Mouse (Mus musculus) cerebellum, adult 8-10 months (tissue): Measurements from ENCODE around the gene Sgip1.

ENCODE experiments used
- DNase-seq: peaks from one replicate; pipeline ENCODE4 v3.0.0; 2022

Gene Sgip1

GRCm38 (mm10) chr4:102775596-102776270 lies 34.6 kb downstream of the Sgip1 start:
- no peak for DNase-seq

- no peak for DNase-seq
These were observed 38.8 kb downstream of the Sgip1 start for GRCm38 (mm10) chr4:102779902-102780301.

GRCm38 (mm10) chr4:102783063-102783748 lies 42.1 kb downstream of the Sgip1 start:
- peak; percentile 57 for DNase-seq

- no peak for DNase-seq
These were observed 44.1 kb downstream of the Sgip1 start for GRCm38 (mm10) chr4:102785158-102785557.

GRCm38 (mm10) chr4:102792100-102792790 lies 51.1 kb downstream of the Sgip1 start:
- no peak for DNase-seq

- no peak for DNase-seq
These were observed 60.4 kb downstream of the Sgip1 start for GRCm38 (mm10) chr4:102801471-102801870.

- no peak for DNase-seq
These were observed 60.8 kb downstream of the Sgip1 start for GRCm38 (mm10) chr4:102801936-102802335.

- DNase-seq, result no peak
These were observed 63.5 kb downstream of the Sgip1 start for GRCm38 (mm10) chr4:102804611-102805010.

- DNase-seq, result no peak
These were observed 65.9 kb downstream of the Sgip1 start for GRCm38 (mm10) chr4:102806987-102807386.

- no peak for DNase-seq
These were observed 67.2 kb downstream of the Sgip1 start for GRCm38 (mm10) chr4:102808258-102808657.

GRCm38 (mm10) chr4:102809296-102809695 lies 68.2 kb downstream of the Sgip1 start:
- DNase-seq, result no peak

GRCm38 (mm10) chr4:102810277-102810676 lies 69.2 kb downstream of the Sgip1 start:
- no peak for DNase-seq

- DNase-seq, result no peak
These were observed 70.1 kb downstream of the Sgip1 start for GRCm38 (mm10) chr4:102811007-102811805.

- no peak for DNase-seq
These were observed 72.2 kb downstream of the Sgip1 start for GRCm38 (mm10) chr4:102813346-102813745.

- DNase-seq, result no peak
These were observed 80.7 kb downstream of the Sgip1 start for GRCm38 (mm10) chr4:102821786-102822185.

GRCm38 (mm10) chr4:102824494-102824893 lies 83.4 kb downstream of the Sgip1 start:
- DNase-seq, result no peak

GRCm38 (mm10) chr4:102826159-102826558 lies 85.1 kb downstream of the Sgip1 start:
- DNase-seq, result no peak

GRCm38 (mm10) chr4:102828518-102828917 lies 87.4 kb downstream of the Sgip1 start:
- no peak for DNase-seq

GRCm38 (mm10) chr4:102833191-102833590 lies 92.1 kb downstream of the Sgip1 start:
- no peak for DNase-seq

GRCm38 (mm10) chr4:102833726-102834125 lies 92.6 kb downstream of the Sgip1 start:
- no peak for DNase-seq

- DNase-seq, result no peak
These were observed 93.6 kb downstream of the Sgip1 start for GRCm38 (mm10) chr4:102834710-102835109.

- DNase-seq, result no peak
These were observed 99.1 kb downstream of the Sgip1 start for GRCm38 (mm10) chr4:102840062-102840798.
